Comparison of ENCODE assay signal across 8 mouse cellular contexts in the genomic region with DNA sequence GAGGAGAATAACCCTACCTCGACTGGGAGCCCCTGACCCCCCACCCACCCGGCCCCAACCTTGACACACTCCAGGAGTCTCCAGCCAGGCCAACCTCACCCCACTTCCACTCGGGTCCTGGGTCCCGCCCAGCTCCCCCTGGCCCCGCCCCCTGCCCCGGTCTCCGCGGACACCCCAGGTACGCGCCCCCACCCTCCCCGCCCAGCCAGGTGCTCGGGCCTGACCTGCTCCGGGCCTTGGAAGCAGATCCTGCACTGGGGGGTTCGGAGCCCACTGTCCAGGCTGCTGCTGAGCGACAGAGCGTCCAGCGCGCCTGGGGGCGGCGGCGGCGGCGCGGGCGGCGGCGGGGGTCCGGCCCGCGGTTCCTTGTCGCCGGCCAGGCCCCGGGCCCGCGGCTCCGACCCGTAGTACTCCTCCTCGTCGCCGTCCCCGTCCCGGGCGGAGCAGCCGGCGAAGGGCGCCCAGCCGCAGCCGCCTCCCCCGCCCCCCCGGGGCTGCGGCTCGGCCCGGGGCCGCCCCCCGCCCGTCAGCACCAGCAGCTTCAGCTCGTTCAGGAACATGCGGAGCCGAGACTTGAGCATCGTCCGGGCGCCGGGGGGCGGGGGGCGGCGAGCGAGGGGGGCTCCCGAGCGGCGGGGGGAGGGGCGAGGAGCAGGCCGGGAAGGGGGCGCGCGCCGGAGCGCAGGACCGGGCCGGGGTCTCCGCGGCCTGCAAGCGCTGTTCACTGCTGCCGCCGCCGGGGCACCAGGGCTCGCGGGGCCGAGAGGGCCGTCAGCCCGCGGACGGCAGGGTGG. TPM values are rescaled to one million over a fixed set of nuclear protein-coding genes. Genes with fewer than 3 reads are reported as not detected.
DNase-seq lines count a peak whose midpoint lies in the region; ATAC-seq and TF ChIP-seq lines count a peak whose summit lies in the region.

No protein-coding gene starts in this region.

- peak overlapping the region; percentile 95 for H3K9ac ChIP-seq in forebrain, embryonic 11.5 days (ENCODE audit: low read length)
- peak overlapping the region; percentile 70 for H3K9ac ChIP-seq in limb, embryonic 11.5 days (ENCODE audit: low read length)
- H3K9ac ChIP-seq in stomach, embryonic 16.5 days (ENCODE audit: low read length): peak overlapping the region; percentile 89

- H3K36me3 ChIP-seq in forebrain, embryonic 11.5 days (ENCODE audit: control insufficient read depth, insufficient read depth, low read length): peaks cover 5% of the 10 kb centered on the region; the same call in 1 of the 2 replicates
- no peaks in the 10 kb centered on the region for H3K36me3 ChIP-seq in limb, embryonic 11.5 days (ENCODE audit: control insufficient read depth, insufficient read depth, low read length)
- H3K36me3 ChIP-seq in stomach, embryonic 16.5 days (ENCODE audit: control insufficient read depth, insufficient read depth, low read length): peaks cover 5% of the 10 kb centered on the region; the same call in 1 of the 2 replicates

- H3K27ac ChIP-seq in forebrain, embryonic 11.5 days (ENCODE audit: low read depth, low read length): peak overlapping the region; percentile 87
- no peak overlapping the region for H3K27ac ChIP-seq in limb, embryonic 11.5 days (replicated peaks; ENCODE audit: low read depth, low read length)
- H3K27ac ChIP-seq in stomach, embryonic 16.5 days (ENCODE audit: low read length): peak overlapping the region; percentile 60

- DNase-seq in lung, adult 2 months: no peak
- DNase-seq in lung, adult 18-20 months: no peak
- peak; percentile 56 for DNase-seq in brain, embryonic 14.5 days (ENCODE audit: low read depth)
- peak; percentile 79 for DNase-seq in forebrain, embryonic 11.5 days (ENCODE audit: low spot score)
- peak; percentile 49 for DNase-seq in limb, embryonic 11.5 days (ENCODE audit: low spot score)
- no peak for DNase-seq in urinary bladder, postnatal 25 days (ENCODE audit: low spot score)
- no peak for DNase-seq in ovary, postnatal 14 days (ENCODE audit: low spot score)

- peaks cover 4% of the 10 kb centered on the region; the same call in 1 of the 2 replicates for H3K4me1 ChIP-seq in lung, adult 2 months (ENCODE audit: control insufficient read depth, insufficient read depth, low read length)
- H3K4me1 ChIP-seq in forebrain, embryonic 11.5 days (replicated peaks; ENCODE audit: control insufficient read depth, insufficient read depth, low read length): peaks cover 6% of the 10 kb centered on the region; the same call in 1 of the 2 replicates
- H3K4me1 ChIP-seq in limb, embryonic 11.5 days (ENCODE audit: control insufficient read depth, insufficient read depth, low read length): peaks cover 14% of the 10 kb centered on the region
- H3K4me1 ChIP-seq in stomach, embryonic 16.5 days (ENCODE audit: control insufficient read depth, insufficient read depth, low read length): peaks cover 15% of the 10 kb centered on the region

- H3K4me2 ChIP-seq in forebrain, embryonic 11.5 days (ENCODE audit: low read depth, low read length, severe bottlenecking): peak overlapping the region; percentile 97
- peak overlapping the region; percentile 96 for H3K4me2 ChIP-seq in limb, embryonic 11.5 days (ENCODE audit: low read depth, severe bottlenecking)
- H3K4me2 ChIP-seq in stomach, embryonic 16.5 days (ENCODE audit: low read depth, low read length): peak overlapping the region; percentile 96

- H3K4me3 ChIP-seq in lung, adult 2 months (replicated peaks; ENCODE audit: extremely low read depth, low read depth, low read length): peak overlapping the region; percentile 53
- peak overlapping the region; percentile 96 for H3K4me3 ChIP-seq in forebrain, embryonic 11.5 days (ENCODE audit: low read depth, low read length)
- H3K4me3 ChIP-seq in limb, embryonic 11.5 days (ENCODE audit: low read depth, low read length): peak overlapping the region; percentile 77
- peak overlapping the region; percentile 75 for H3K4me3 ChIP-seq in stomach, embryonic 16.5 days (replicated peaks; ENCODE audit: low read length)

- ATAC-seq in forebrain, embryonic 11.5 days (replicated peaks; ENCODE audit: low FRiP score): 0 out of 2 replicates have a peak, but pooled peaks have one; percentile 8
- ATAC-seq in limb, embryonic 11.5 days (ENCODE audit: insufficient number of reproducible peaks, low FRiP score, low TSS enrichment, low read depth): no peak
- no peak for ATAC-seq in stomach, embryonic 16.5 days (ENCODE audit: insufficient read depth, low FRiP score)

- no peaks in the 10 kb centered on the region for H3K9me3 ChIP-seq in forebrain, embryonic 11.5 days (ENCODE audit: control insufficient read depth, low read length)
- H3K9me3 ChIP-seq in limb, embryonic 11.5 days (ENCODE audit: control insufficient read depth, low read length): no peaks in the 10 kb centered on the region
- H3K9me3 ChIP-seq in stomach, embryonic 16.5 days (replicated peaks; ENCODE audit: control insufficient read depth, low read length): no peaks in the 10 kb centered on the region

- no peaks in the 10 kb centered on the region for H3K27me3 ChIP-seq in forebrain, embryonic 11.5 days (ENCODE audit: control insufficient read depth, insufficient read depth, low read length)
- peaks cover 21% of the 10 kb centered on the region for H3K27me3 ChIP-seq in limb, embryonic 11.5 days (ENCODE audit: control insufficient read depth, insufficient read depth, low read length)
- H3K27me3 ChIP-seq in stomach, embryonic 16.5 days (ENCODE audit: control insufficient read depth, insufficient read depth, low read length): no peaks in the 10 kb centered on the region

- no peak for TF ChIP-seq CTCF in lung, adult 2 months (IDR thresholded peaks at IDR 0.05; ENCODE audit: insufficient read depth, low read length)
- TF ChIP-seq CTCF in brain, embryonic 14.5 days (IDR thresholded peaks at IDR 0.05; ENCODE audit: borderline replicate concordance, extremely low read depth, insufficient read depth, insufficient read length): no peak

- WGBS in lung, adult 2 months: 1% methylated on average over 77 of the region's 92 CpGs
- under 1% methylated on average over 60 of the region's 92 CpGs for WGBS in forebrain, embryonic 11.5 days
- 1% methylated on average over 40 of the region's 92 CpGs for WGBS in limb, embryonic 11.5 days
- WGBS in stomach, embryonic 16.5 days: under 1% methylated on average over 80 of the region's 92 CpGs

- no peak for TF ChIP-seq POLR2A in lung, adult 2 months (IDR thresholded peaks at IDR 0.05; ENCODE audit: borderline replicate concordance, extremely low read depth, low read depth, low read length)
- 0 out of 2 replicates have a peak, but pooled peaks have one; percentile 28 for TF ChIP-seq POLR2A in brain, embryonic 14.5 days (IDR thresholded peaks at IDR 0.05; ENCODE audit: borderline replicate concordance, extremely low read depth, insufficient read depth, insufficient read length, poor library complexity, severe bottlenecking)

RNA-seq across cellular contexts. Expression of gene March9, which starts 0.6 kb away (rescaled TPM):
- 5.4 and 6.1 TPM in 2 replicates for polyA plus RNA-seq in lung, adult 2 months (2012; rRNA removed)
- polyA plus RNA-seq in brain, embryonic 14.5 days (2012; rRNA removed): 35.9 and 51.7 TPM in 2 replicates
- 2.7 and 3.7 TPM in 2 replicates for polyA plus RNA-seq in forebrain, embryonic 11.5 days (2014; fragmentation: Nextera tagmentation; extraction: Ambion mirVana)
- polyA plus RNA-seq in limb, embryonic 11.5 days (2014; fragmentation: Nextera tagmentation; extraction: Ambion mirVana): 1.2 and 1.6 TPM in 2 replicates
- polyA plus RNA-seq in stomach, embryonic 16.5 days (2015; fragmentation: Nextera tagmentation; extraction: Ambion mirVana): 0.66 and 0.72 TPM in 2 replicates

RNA-seq across cellular contexts. Expression of gene Cdk4, which starts 4.0 kb away (rescaled TPM):
- polyA plus RNA-seq in lung, adult 2 months (2012; rRNA removed): 151 and 182 TPM in 2 replicates
- polyA plus RNA-seq in brain, embryonic 14.5 days (2012; rRNA removed): 871 and 1,231 TPM in 2 replicates
- 2,945 and 3,022 TPM in 2 replicates for polyA plus RNA-seq in forebrain, embryonic 11.5 days (2014; fragmentation: Nextera tagmentation; extraction: Ambion mirVana)
- 2,988 and 3,194 TPM in 2 replicates for polyA plus RNA-seq in limb, embryonic 11.5 days (2014; fragmentation: Nextera tagmentation; extraction: Ambion mirVana)
- polyA plus RNA-seq in stomach, embryonic 16.5 days (2015; fragmentation: Nextera tagmentation; extraction: Ambion mirVana): 1,208 and 1,239 TPM in 2 replicates

RNA-seq across cellular contexts. Expression of gene Tspan31, which starts 10.7 kb away (rescaled TPM):
- polyA plus RNA-seq in lung, adult 2 months (2012; rRNA removed): 60.8 and 99.3 TPM in 2 replicates
- 96.5 and 115 TPM in 2 replicates for polyA plus RNA-seq in brain, embryonic 14.5 days (2012; rRNA removed)
- 144 and 159 TPM in 2 replicates for polyA plus RNA-seq in forebrain, embryonic 11.5 days (2014; fragmentation: Nextera tagmentation; extraction: Ambion mirVana)
- 123 and 134 TPM in 2 replicates for polyA plus RNA-seq in limb, embryonic 11.5 days (2014; fragmentation: Nextera tagmentation; extraction: Ambion mirVana)
- 158 and 177 TPM in 2 replicates for polyA plus RNA-seq in stomach, embryonic 16.5 days (2015; fragmentation: Nextera tagmentation; extraction: Ambion mirVana)

RNA-seq across cellular contexts. Expression of gene Cyp27b1, which starts 11.3 kb away (rescaled TPM):
- 0.14 and 0.26 TPM in 2 replicates for polyA plus RNA-seq in lung, adult 2 months (2012; rRNA removed)
- 0.63 and 0.97 TPM in 2 replicates for polyA plus RNA-seq in brain, embryonic 14.5 days (2012; rRNA removed)
- polyA plus RNA-seq in forebrain, embryonic 11.5 days (2014; fragmentation: Nextera tagmentation; extraction: Ambion mirVana): 0.23 TPM in 1 of 2 replicates, not detected in the other
- polyA plus RNA-seq in limb, embryonic 11.5 days (2014; fragmentation: Nextera tagmentation; extraction: Ambion mirVana): not detected in 2 replicates
- 0.21 and 0.37 TPM in 2 replicates for polyA plus RNA-seq in stomach, embryonic 16.5 days (2015; fragmentation: Nextera tagmentation; extraction: Ambion mirVana)

RNA-seq across cellular contexts. Expression of gene Agap2, which starts 15.7 kb away (rescaled TPM):
- polyA plus RNA-seq in lung, adult 2 months (2012; rRNA removed): 5.2 and 7.7 TPM in 2 replicates
- polyA plus RNA-seq in brain, embryonic 14.5 days (2012; rRNA removed): 113 and 151 TPM in 2 replicates
- 0.47 and 0.64 TPM in 2 replicates for polyA plus RNA-seq in forebrain, embryonic 11.5 days (2014; fragmentation: Nextera tagmentation; extraction: Ambion mirVana)
- 0.05 and 0.06 TPM in 2 replicates for polyA plus RNA-seq in limb, embryonic 11.5 days (2014; fragmentation: Nextera tagmentation; extraction: Ambion mirVana)
- 0.09 and 0.62 TPM in 2 replicates for polyA plus RNA-seq in stomach, embryonic 16.5 days (2015; fragmentation: Nextera tagmentation; extraction: Ambion mirVana)

Comparison
In these comparisons a context has a peak if more than half of its experiments do, and no peak if none do; other contexts are left out.
1. DNase-seq: peak in brain, embryonic 14.5 days (single experiment), forebrain, embryonic 11.5 days (single experiment) and limb, embryonic 11.5 days (single experiment); none in lung, adult 2 months (single experiment), lung, adult 18-20 months (0 of 2), urinary bladder, postnatal 25 days (single experiment) and ovary, postnatal 14 days (single experiment).
2. Peak in every context shown above with its lines, with median percentiles within 50 percentile points of each other: H3K4me3 ChIP-seq, H3K4me2 ChIP-seq and H3K9ac ChIP-seq.